Mouse (Mus musculus): ENCODE data around the gene Six1.
"Not testable (repeated sequence)": the region's sequence is repeated elsewhere in the genome, so short reads cannot be mapped to it uniquely, and the experiment has no call there.

The Six1 gene

DNA sequence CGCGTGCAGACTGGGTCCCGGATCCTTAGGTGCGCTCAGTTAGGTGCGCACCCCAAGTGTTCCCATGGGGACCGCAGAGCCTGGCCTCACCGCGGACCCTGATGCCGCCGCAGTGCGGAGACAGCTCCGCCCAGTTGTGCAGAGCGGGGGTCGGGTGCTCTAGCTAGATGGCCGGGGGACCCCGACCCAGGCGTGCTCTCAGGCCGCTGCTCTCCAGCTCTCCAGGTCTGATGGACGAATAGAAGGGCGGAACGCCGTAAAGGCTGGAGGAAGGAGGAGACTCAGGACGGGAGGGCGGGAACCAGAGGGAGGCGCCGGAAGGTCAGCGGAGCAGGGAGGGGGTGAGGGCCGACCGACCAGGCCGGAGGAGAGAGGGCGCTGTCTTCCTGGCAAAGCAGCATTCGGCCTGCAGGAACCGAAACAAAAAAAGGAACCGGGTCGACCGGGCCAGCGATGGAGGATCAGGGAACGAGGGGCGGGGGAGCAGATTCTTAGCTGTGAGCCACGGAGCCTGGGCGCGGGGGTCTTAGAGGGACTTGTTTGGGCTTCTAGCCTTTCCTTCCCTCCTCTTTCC lies at the start of gene Six1:
Gene Six1, minus strand, starts transcription at position 220 of the 574 bp plus-strand sequence.
- DNase-seq, result peak; percentile 35

DNA sequence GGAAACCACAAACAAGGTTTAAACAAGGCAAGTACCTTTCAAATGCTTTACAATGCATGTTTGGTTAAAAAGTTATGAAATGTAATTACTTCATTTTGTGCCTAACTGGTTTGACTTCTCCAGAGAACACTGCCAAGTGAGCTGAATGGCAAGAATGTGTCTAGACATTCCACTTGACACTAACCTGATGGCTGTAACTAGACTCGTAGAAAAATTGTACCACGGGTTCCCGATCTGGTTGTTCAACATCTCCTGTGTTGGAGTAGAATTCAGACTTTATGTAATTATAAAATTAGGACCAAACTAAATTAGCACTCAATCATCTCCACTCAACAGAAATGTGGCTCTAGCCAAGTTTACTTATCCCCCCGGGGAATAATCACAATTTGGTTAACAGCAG lies 44.9 kb upstream of the Six1 start:
- DNase-seq, result no peak

GRCm38 (mm10) chr12:73096177-73096576 lies 42.5 kb upstream of the Six1 start:
- not testable (repeated sequence) for DNase-seq

DNA sequence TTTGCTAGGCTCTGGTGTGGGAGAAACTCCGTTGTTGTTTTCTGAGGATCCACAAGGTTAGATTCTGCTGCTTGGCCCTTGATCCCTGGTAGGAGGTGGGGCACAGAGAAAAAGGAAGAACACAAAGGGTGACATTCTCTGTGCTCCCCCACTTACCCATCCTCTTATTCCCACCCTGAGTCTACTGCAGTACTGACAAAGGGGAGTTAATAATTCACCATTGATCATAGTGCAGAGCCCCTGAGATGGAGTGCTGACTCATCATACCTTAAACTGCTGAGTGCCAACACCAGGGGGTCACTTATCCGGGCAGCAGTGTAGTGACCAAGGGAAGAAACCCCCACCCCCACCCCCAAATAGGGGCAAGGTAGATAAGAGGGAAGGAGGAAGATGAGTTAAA lies 40.9 kb upstream of the Six1 start:
- DNase-seq, result no peak

- DNase-seq, result no peak
These were observed 40.5 kb upstream of the Six1 start for GRCm38 (mm10) chr12:73094189-73094588.

DNA sequence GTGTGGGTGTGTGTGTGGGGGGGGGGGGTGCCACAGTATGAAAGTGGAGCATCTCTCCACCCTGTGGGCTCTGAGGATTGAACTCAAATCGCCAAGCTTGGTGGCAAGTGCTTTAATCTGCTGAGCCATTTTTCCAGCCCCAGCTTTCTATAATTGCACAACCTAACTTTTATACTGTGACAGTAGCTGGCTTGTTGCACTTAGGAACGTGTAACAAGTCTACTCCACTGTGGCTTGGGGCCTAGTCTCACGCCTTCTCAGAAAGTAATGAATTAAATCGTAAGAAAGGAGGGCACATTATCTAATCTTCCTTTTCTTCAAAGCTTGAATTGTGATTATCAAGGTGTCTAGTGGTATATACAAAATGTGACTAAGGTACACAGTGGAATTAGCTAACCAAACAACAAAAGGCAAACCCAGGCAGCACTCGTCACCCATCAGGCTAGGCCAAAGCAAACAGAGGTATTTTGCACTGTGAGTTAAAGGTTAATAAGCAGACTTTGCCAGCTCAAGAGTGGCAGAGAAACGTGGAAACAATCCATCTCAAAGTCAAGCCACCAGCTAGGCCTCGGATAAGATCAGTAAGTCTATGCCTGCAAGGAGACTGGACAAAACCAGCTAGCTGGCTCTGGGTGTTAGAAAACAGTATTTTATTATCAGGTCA lies 37.1 kb upstream of the Six1 start:
- no peak for DNase-seq

DNA sequence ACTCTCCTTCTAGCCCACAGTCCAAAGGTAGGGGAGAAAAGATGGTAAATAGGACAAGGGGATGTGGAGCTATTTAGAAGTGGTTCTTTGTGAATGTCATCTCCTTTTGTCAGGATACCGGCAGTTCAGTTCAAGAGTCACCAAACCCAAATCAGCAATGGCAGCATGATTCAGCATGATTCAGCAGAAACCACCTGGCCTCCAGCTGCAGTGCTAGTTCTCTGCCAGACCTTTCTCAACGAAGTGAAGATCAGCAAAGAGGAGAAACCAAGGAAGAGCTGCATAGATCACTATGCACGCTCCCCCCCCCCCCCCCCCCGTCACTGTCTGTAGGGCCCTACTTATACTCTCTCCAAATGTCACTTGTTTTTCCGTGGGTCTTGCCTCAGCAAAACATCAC lies 35.2 kb upstream of the Six1 start:
- DNase-seq, result no peak

- no peak for DNase-seq
These were observed 34.8 kb upstream of the Six1 start for GRCm38 (mm10) chr12:73088500-73088899.

DNA sequence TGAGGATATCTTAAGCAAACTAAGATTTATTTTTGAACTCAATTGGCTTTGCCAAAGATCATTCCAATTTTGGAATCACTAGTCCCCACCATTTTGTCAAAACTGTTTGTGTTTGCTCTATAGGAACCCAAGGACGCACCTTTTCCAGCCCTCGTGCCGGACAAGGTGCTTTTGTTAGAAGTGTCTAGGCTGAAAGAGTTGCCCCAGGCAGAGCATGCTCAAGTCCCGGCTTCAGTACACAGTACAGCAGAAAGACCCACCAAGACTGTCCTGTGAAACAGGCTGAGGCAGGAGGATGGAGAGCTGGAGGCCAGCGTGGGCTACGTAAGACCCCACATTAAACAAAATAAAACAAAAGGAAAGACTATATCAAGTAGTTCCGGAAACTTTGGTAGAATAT lies 33.4 kb upstream of the Six1 start:
- no peak for DNase-seq

DNA sequence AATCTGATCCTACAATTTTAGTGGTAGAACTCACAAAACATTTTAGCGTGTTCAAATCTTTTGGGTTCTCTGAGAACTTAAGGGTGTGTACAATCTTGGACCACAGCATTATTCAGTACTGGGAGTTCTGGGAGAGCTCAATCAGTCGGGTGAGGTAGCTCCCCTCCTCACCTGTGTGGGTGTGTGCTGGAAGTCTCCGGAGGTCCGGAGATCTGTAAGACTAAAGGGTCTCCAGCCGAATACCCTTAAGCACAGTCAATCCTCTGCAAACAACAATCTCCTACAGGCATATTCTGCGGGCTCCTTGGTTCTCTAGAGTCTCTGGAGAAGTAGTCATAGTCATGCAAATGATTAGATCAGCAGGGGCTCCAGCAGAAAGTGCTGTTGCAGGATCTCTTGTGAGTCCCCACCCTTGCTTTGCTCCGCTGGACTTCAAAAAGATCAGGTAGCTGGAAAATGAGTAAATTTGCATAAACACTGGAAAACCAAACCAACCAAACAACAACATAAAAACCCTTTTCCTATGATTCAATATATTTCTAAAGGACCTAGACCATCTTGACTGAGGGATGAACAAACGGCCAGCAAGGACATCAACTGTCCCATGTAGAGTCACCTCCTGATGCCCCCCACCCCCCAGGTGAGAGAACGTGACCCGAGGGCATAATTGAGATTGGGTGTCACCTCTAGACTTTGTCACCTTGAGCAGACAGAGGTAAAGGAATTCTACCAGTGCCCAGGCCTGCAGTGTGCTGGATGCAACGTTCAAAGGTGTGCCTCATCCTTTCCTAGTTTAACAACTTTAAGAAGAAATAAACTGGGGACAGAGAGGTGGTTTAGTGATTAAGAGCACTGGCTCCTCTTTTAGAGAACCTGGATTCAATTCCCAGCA lies 32.3 kb upstream of the Six1 start:
- no peak for DNase-seq

DNA sequence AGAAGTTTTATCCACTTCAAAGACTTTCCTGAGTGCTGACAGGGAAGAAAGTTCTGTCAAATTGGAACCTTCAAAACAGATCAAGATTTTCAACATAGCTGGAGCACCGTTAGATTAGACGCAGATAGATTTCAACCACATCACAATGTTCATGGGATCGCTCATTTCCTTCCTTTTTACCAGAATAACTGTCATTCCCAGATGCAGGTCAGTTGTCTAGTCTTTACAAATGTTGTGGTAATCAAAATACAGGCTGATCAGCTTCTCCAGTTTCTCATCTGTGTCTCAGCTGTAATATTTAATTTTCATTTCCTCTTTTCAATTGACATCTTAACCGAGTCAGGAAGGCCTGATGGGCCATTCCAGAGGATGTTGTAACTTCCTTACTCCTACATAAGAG lies 30.1 kb upstream of the Six1 start:
- no peak for DNase-seq

DNA sequence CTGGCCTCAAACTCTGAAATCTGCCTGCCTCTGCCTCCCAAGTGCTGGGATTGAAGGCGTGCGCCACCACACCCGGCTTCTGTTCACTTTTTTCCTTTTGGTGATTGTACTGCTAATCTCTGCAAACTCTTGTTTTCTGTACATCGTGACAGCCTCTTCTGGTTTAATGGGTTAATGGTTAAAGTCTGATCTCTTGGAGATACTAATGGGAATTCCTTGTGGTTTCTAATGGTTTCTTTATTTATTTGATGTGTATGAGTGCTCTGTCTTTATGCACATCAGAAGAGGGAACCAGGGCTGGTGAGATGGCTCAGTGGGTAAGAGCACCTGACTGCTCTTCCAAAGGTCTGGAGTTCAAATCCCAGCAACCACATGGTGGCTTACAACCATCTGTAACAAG lies 28.1 kb upstream of the Six1 start:
- DNase-seq, result not testable (repeated sequence)

GRCm38 (mm10) chr12:73060805-73061410 lies 7.2 kb upstream of the Six1 start:
- no peak for DNase-seq

- no peak for DNase-seq
These were observed 3.8 kb upstream of the Six1 start for GRCm38 (mm10) chr12:73057492-73057891.

DNA sequence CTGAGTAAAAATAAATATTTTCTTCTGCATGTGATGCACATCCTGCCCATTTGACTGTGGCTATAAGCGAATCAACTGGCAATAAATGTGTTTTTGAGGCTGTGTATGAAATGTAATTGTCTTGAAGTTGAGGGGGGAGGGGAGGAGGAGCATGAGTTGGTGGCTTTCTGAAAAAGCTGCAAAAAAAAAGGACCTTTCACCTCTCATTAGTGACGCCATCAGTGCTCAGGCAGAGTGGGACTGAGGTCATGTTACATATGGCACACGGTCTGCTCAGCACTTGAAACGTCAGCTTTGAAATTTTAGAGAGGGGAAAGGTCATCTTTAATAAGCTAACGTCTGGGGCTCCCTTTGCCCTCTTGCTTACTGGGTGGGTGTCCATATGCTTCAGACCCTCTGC lies 1.8 kb upstream of the Six1 start:
- DNase-seq, result no peak

GRCm38 (mm10) chr12:73054576-73055185 lies 994 bp upstream of the Six1 start:
- DNase-seq, result no peak

GRCm38 (mm10) chr12:73052651-73053591 lies 766 bp downstream of the Six1 start:
- DNase-seq, result no peak

DNA sequence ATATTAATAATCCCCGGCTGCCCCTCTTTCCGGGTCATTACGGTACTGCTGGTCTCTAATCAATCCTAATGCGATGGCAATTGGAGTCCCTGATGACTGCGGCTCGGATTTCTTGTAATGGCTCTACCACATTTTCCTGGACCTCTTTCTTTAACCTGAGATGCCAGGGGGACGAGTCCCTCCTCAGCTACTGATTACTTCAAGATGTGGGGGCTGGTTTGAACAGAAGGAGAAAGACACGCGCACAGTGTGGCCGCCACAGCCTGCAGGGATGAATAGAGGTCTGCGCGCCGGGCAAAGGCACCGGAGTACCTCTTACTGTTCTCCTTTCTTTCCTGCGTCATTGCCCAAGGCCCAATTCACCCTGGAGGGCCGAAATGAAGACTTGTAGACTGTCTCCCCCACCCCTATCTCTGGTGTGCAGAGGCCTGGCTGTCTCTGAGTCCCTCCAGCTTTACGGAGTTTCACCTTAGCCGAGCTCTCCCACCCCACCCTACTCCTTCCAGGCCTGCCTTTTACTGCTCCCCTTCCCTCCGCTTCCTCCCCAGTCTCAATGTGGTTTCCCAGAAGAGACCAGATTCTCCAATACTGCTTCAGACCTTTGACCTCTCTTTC lies 1.5 kb downstream of the Six1 start:
- peak; percentile 24 for DNase-seq

DNA sequence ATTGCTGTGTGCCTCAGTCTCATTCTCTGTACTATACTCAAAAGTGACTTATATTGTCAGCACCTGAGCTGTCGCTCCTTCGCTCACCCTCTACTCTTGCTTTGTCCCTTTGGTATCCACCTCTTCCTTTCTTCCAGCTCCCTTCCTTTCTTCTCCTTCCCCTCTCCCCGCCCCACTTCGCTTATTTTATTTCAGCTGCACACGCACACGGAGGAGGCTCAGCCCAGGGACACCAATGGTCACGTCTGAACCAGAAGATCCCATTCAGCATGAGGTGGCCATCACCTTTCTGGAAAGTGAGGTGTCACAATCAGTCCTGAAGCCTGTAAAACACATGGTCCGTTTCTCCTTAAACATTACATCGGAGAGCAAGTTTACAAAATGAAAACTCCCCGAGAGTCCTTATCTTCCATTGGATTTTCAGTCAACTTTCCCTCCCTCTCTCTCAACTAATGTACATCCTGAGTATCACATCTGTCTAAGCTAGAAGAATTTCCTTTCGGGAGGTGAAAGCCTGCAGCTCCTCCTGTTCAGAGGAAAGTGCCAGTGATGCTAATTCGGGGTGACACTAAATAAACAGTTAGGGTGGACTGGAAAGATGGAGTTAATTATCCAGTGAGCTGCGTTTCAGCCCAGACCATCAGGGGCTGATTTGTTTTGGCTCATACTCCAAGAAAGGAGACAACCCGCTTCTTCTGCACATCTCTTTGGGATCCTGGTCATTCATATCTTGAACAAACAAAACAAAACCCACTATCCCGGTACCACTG lies 2.7 kb downstream of the Six1 start:
- no peak for DNase-seq

DNA sequence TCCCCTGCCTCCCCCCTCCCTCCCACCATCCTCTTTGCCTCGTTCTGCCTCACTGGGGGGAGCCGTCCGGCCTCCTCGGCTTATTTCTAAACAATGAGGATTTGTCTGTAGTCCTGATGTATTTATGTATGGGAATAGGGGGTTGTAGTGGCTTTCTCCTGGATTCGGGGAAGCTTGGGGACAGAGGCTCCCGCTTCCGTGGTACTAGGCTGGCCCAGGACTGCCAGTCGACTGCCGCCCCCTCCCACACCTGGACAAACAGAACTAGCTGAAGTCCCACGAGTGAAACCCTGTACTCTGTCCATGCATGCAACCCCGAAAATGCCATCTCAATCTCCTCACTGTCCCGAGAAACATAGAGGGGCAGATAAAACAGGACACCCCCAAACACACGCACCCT lies 3.4 kb downstream of the Six1 start:
- no peak for DNase-seq

Measured in thymus, postnatal 4 days (tissue).